In the genomic region with DNA sequence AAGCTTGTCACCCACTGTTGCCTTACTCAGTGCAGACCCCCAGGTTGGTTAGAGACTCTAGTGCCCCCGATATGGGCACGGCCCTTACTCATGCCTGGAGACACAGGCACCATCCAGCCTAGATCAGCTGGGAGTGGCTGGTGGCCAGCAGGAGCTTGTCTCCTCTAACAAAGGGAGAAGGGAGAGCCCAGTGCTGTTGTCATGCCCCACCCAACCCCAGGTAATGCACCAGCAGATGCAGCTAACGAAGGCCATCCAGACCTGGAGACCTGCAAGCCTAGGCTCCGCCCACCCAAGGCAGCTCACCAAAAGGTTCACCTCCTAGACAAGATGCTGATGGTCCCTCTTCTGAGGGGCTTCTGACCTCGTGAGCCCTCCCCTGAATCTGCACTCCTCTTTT, we compare ENCODE assay signal across 24 mouse cellular contexts. TPM values are rescaled to one million over a fixed set of nuclear protein-coding genes. Genes with fewer than 3 reads are reported as not detected.
A peak's percentile ranks its signal among the peaks of the same experiment; 100 is the strongest.
DNase-seq lines count a peak whose midpoint lies in the region; ATAC-seq and TF ChIP-seq lines count a peak whose summit lies in the region.
"Had no signal": no experiment of that assay in that cellular context is flagged by ENCODE, and none has a peak within 500 bp of the region (broad histone marks: within the 10 kb centered on the region; RNA-seq: fewer than 3 reads in every experiment).

No protein-coding gene starts in this region.

- no peak overlapping the region for H3K9ac ChIP-seq in forebrain, embryonic 15.5 days (replicated peaks)
- H3K9ac ChIP-seq in forebrain, embryonic 13.5 days, result no peak overlapping the region
- no peak overlapping the region for H3K9ac ChIP-seq in hindbrain, embryonic 14.5 days
- H3K9ac ChIP-seq in liver, embryonic 12.5 days, result no peak overlapping the region
- no peak overlapping the region for H3K9ac ChIP-seq in midbrain, postnatal 0 days (replicated peaks; ENCODE audit: low read length, poor library complexity, severe bottlenecking)
- H3K9ac ChIP-seq in midbrain, embryonic 11.5 days (ENCODE audit: low read length), result no peak overlapping the region
- H3K9ac ChIP-seq: embryonic facial prominence, embryonic 13.5 days; forebrain, embryonic 12.5 days; heart, embryonic 13.5 days; hindbrain, embryonic 13.5 days had no signal

- H3K4me2 ChIP-seq in forebrain, embryonic 15.5 days (replicated peaks), result no peak overlapping the region
- no peak overlapping the region for H3K4me2 ChIP-seq in forebrain, embryonic 13.5 days
- no peak overlapping the region for H3K4me2 ChIP-seq in hindbrain, embryonic 14.5 days (replicated peaks)
- no peak overlapping the region for H3K4me2 ChIP-seq in liver, embryonic 12.5 days
- no peak overlapping the region for H3K4me2 ChIP-seq in midbrain, postnatal 0 days (ENCODE audit: low read depth, low read length, poor library complexity, severe bottlenecking)
- H3K4me2 ChIP-seq in midbrain, embryonic 11.5 days, result no peak overlapping the region
- H3K4me2 ChIP-seq: embryonic facial prominence, embryonic 13.5 days; forebrain, embryonic 12.5 days; heart, embryonic 13.5 days; hindbrain, embryonic 13.5 days had no signal

- 88% methylated on average over 5 of the region's 5 CpGs for WGBS in forebrain, embryonic 15.5 days
- 91% methylated on average over 5 of the region's 5 CpGs for WGBS in forebrain, embryonic 13.5 days
- WGBS in hindbrain, embryonic 10.5 days, result 87% methylated on average over 5 of the region's 5 CpGs
- 89% methylated on average over 5 of the region's 5 CpGs for WGBS in hindbrain, embryonic 14.5 days
- WGBS in liver, embryonic 12.5 days (ENCODE audit: insufficient replicate concordance), result 86% methylated on average over 5 of the region's 5 CpGs
- 91% methylated on average over 5 of the region's 5 CpGs for WGBS in midbrain, postnatal 0 days
- 92% methylated on average over 5 of the region's 5 CpGs for WGBS in midbrain, embryonic 11.5 days

- TF ChIP-seq CTCF in midbrain, postnatal 0 days (IDR thresholded peaks at IDR 0.05), result no peak

- no peaks in the 10 kb centered on the region for H3K9me3 ChIP-seq in forebrain, embryonic 15.5 days
- no peaks in the 10 kb centered on the region for H3K9me3 ChIP-seq in forebrain, embryonic 13.5 days (replicated peaks)
- H3K9me3 ChIP-seq in hindbrain, embryonic 10.5 days, result no peaks in the 10 kb centered on the region
- no peaks in the 10 kb centered on the region for H3K9me3 ChIP-seq in hindbrain, embryonic 14.5 days (ENCODE audit: control insufficient read depth, low read length)
- H3K9me3 ChIP-seq in liver, embryonic 12.5 days (replicated peaks), result no peaks in the 10 kb centered on the region
- no peaks in the 10 kb centered on the region for H3K9me3 ChIP-seq in midbrain, postnatal 0 days (ENCODE audit: low read length)
- no peaks in the 10 kb centered on the region for H3K9me3 ChIP-seq in midbrain, embryonic 11.5 days (ENCODE audit: control insufficient read depth, low read length)
- H3K9me3 ChIP-seq: embryonic facial prominence, embryonic 13.5 days; forebrain, embryonic 12.5 days; heart, embryonic 13.5 days; hindbrain, embryonic 13.5 days had no signal

- no peak overlapping the region for H3K27ac ChIP-seq in forebrain, embryonic 15.5 days (replicated peaks)
- H3K27ac ChIP-seq in forebrain, embryonic 13.5 days, result no peak overlapping the region
- peak overlapping the region; percentile 23; the same call in 1 of the 2 replicates for H3K27ac ChIP-seq in hindbrain, embryonic 10.5 days
- no peak overlapping the region for H3K27ac ChIP-seq in hindbrain, embryonic 14.5 days
- H3K27ac ChIP-seq in liver, embryonic 12.5 days, result no peak overlapping the region
- no peak overlapping the region for H3K27ac ChIP-seq in midbrain, postnatal 0 days (ENCODE audit: low read depth, low read length)
- no peak overlapping the region for H3K27ac ChIP-seq in midbrain, embryonic 11.5 days (ENCODE audit: low read depth, low read length)
- H3K27ac ChIP-seq: embryonic facial prominence, embryonic 13.5 days; forebrain, embryonic 12.5 days; gastrocnemius, adult 2 months; heart, embryonic 13.5 days; hindbrain, embryonic 13.5 days had no signal

- no peaks in the 10 kb centered on the region for H3K27me3 ChIP-seq in forebrain, embryonic 15.5 days
- no peaks in the 10 kb centered on the region for H3K27me3 ChIP-seq in forebrain, embryonic 13.5 days
- H3K27me3 ChIP-seq in hindbrain, embryonic 10.5 days (ENCODE audit: insufficient read depth, poor library complexity, severe bottlenecking), result no peaks in the 10 kb centered on the region
- no peaks in the 10 kb centered on the region for H3K27me3 ChIP-seq in hindbrain, embryonic 14.5 days (ENCODE audit: control insufficient read depth, insufficient read depth, low read length)
- H3K27me3 ChIP-seq in liver, embryonic 12.5 days (replicated peaks), result no peaks in the 10 kb centered on the region
- no peaks in the 10 kb centered on the region for H3K27me3 ChIP-seq in midbrain, postnatal 0 days (ENCODE audit: insufficient read depth, low read length)
- H3K27me3 ChIP-seq in midbrain, embryonic 11.5 days (ENCODE audit: control insufficient read depth, insufficient read depth, low read length), result no peaks in the 10 kb centered on the region
- H3K27me3 ChIP-seq: embryonic facial prominence, embryonic 13.5 days; forebrain, embryonic 12.5 days; heart, embryonic 13.5 days; hindbrain, embryonic 13.5 days had no signal

- 0 out of 2 replicates have a peak, but pooled peaks have one; percentile 15 for ATAC-seq in forebrain, embryonic 15.5 days (replicated peaks)
- no peak for ATAC-seq in forebrain, embryonic 13.5 days
- ATAC-seq in hindbrain, embryonic 14.5 days (ENCODE audit: low FRiP score), result no peak
- peak; percentile 16; the same call in 1 of the 2 replicates for ATAC-seq in liver, embryonic 12.5 days
- ATAC-seq in midbrain, postnatal 0 days (ENCODE audit: low FRiP score), result 0 out of 2 replicates have a peak, but pooled peaks have one; percentile 7
- ATAC-seq in midbrain, embryonic 11.5 days (ENCODE audit: low FRiP score), result no peak
- ATAC-seq: inflammation-experienced regulatory T-cells, adult 6 months had no signal

- H3K36me3 ChIP-seq in forebrain, embryonic 15.5 days, result peaks cover 43% of the 10 kb centered on the region
- peaks cover 62% of the 10 kb centered on the region for H3K36me3 ChIP-seq in forebrain, embryonic 13.5 days (ENCODE audit: poor library complexity, severe bottlenecking)
- H3K36me3 ChIP-seq in hindbrain, embryonic 10.5 days, result peaks cover 75% of the 10 kb centered on the region
- peaks cover 65% of the 10 kb centered on the region for H3K36me3 ChIP-seq in hindbrain, embryonic 14.5 days (replicated peaks; ENCODE audit: control insufficient read depth, insufficient read depth)
- H3K36me3 ChIP-seq in liver, embryonic 12.5 days, result peaks cover 91% of the 10 kb centered on the region
- H3K36me3 ChIP-seq in midbrain, postnatal 0 days (ENCODE audit: insufficient read depth, low read length), result peaks cover 24% of the 10 kb centered on the region
- peaks cover 10% of the 10 kb centered on the region for H3K36me3 ChIP-seq in midbrain, embryonic 11.5 days (ENCODE audit: control insufficient read depth, insufficient read depth, low read length)

- H3K4me1 ChIP-seq in forebrain, embryonic 15.5 days, result 0 out of 2 replicates have a peak, but pooled peaks cover 9% of the 10 kb centered on the region
- H3K4me1 ChIP-seq in forebrain, embryonic 13.5 days, result peaks cover 15% of the 10 kb centered on the region
- peaks cover 9% of the 10 kb centered on the region; the same call in 1 of the 2 replicates for H3K4me1 ChIP-seq in hindbrain, embryonic 10.5 days (replicated peaks)
- H3K4me1 ChIP-seq in hindbrain, embryonic 14.5 days (replicated peaks; ENCODE audit: control insufficient read depth, insufficient read depth, low read length), result 0 out of 2 replicates have a peak, but pooled peaks cover 2% of the 10 kb centered on the region
- peaks cover 8% of the 10 kb centered on the region; the same call in 1 of the 2 replicates for H3K4me1 ChIP-seq in liver, embryonic 12.5 days
- H3K4me1 ChIP-seq in midbrain, postnatal 0 days (ENCODE audit: insufficient read depth, low read length), result no peaks in the 10 kb centered on the region
- no peaks in the 10 kb centered on the region for H3K4me1 ChIP-seq in midbrain, embryonic 11.5 days (ENCODE audit: control insufficient read depth, insufficient read depth, low read length)
- H3K4me1 ChIP-seq: embryonic facial prominence, embryonic 13.5 days had no signal

- H3K4me3 ChIP-seq in forebrain, embryonic 15.5 days, result no peak overlapping the region
- H3K4me3 ChIP-seq in forebrain, embryonic 13.5 days, result no peak overlapping the region
- H3K4me3 ChIP-seq in hindbrain, embryonic 10.5 days, result no peak overlapping the region
- H3K4me3 ChIP-seq in hindbrain, embryonic 14.5 days (replicated peaks; ENCODE audit: low read length), result no peak overlapping the region
- no peak overlapping the region for H3K4me3 ChIP-seq in liver, embryonic 12.5 days
- H3K4me3 ChIP-seq in midbrain, postnatal 0 days (ENCODE audit: low read depth, low read length), result no peak overlapping the region
- H3K4me3 ChIP-seq in midbrain, embryonic 11.5 days (ENCODE audit: low read depth, low read length), result no peak overlapping the region
- H3K4me3 ChIP-seq: embryonic facial prominence, embryonic 13.5 days; forebrain, embryonic 12.5 days; gastrocnemius, adult 2 months; heart, embryonic 13.5 days; hindbrain, embryonic 13.5 days had no signal

- DNase-seq in hindbrain, embryonic 10.5 days (ENCODE audit: low spot score), result no peak
- DNase-seq in hindbrain, embryonic 14.5 days (ENCODE audit: low spot score), result no peak
- no peak for DNase-seq in liver
- DNase-seq in midbrain, postnatal 0 days (ENCODE audit: low spot score), result no peak
- no peak for DNase-seq in midbrain, embryonic 11.5 days (ENCODE audit: low spot score, missing footprints)
- DNase-seq: adrenal gland, postnatal 10 days; cerebellum, adult 11 months; cerebellum, adult 8-10 months; cerebellum, postnatal 14 days; embryo, embryonic 11 days; gastrocnemius, adult 2 months; gastrocnemius, postnatal 25 days; heart, postnatal 10 days; heart, postnatal 4 days had no signal

RNA-seq across cellular contexts. Expression of gene Tmc8, which starts 16.5 kb away (rescaled TPM):
- 0.43 and 0.45 TPM in 2 replicates for polyA plus RNA-seq in forebrain, embryonic 15.5 days (2015; fragmentation: Nextera tagmentation; extraction: Ambion mirVana)
- polyA plus RNA-seq in forebrain, embryonic 13.5 days (2015; fragmentation: Nextera tagmentation; extraction: Ambion mirVana), result 0.45 and 0.52 TPM in 2 replicates
- polyA plus RNA-seq in hindbrain, embryonic 10.5 days (2016; fragmentation: Nextera tagmentation; extraction: Ambion mirVana), result 1.5 TPM in 2 replicates
- polyA plus RNA-seq in hindbrain, embryonic 14.5 days (2014; fragmentation: Nextera tagmentation; extraction: Ambion mirVana), result 0.48 and 0.68 TPM in 2 replicates
- 19.8 and 21.6 TPM in 2 replicates for polyA plus RNA-seq in liver, embryonic 12.5 days (2016; fragmentation: Nextera tagmentation; extraction: Ambion mirVana)
- 0.33 and 3.2 TPM in 2 replicates for total RNA-seq in midbrain, postnatal 0 days (2014; rRNA removed)
- 0.79 and 1.2 TPM in 2 replicates for polyA plus RNA-seq in midbrain, postnatal 0 days (2015; fragmentation: Nextera tagmentation; extraction: Ambion mirVana)
- polyA plus RNA-seq in midbrain, embryonic 11.5 days (2014; fragmentation: Nextera tagmentation; extraction: Ambion mirVana), result 1.0 and 1.2 TPM in 2 replicates

RNA-seq across cellular contexts. Expression of gene Tmc6, which starts 16.6 kb away (rescaled TPM):
- polyA plus RNA-seq in forebrain, embryonic 15.5 days (2015; fragmentation: Nextera tagmentation; extraction: Ambion mirVana), result 1.9 and 2.6 TPM in 2 replicates
- 1.8 and 2.1 TPM in 2 replicates for polyA plus RNA-seq in forebrain, embryonic 13.5 days (2015; fragmentation: Nextera tagmentation; extraction: Ambion mirVana)
- 13.3 and 17.9 TPM in 2 replicates for polyA plus RNA-seq in hindbrain, embryonic 10.5 days (2016; fragmentation: Nextera tagmentation; extraction: Ambion mirVana)
- polyA plus RNA-seq in hindbrain, embryonic 14.5 days (2014; fragmentation: Nextera tagmentation; extraction: Ambion mirVana), result 3.3 and 4.9 TPM in 2 replicates
- polyA plus RNA-seq in liver, embryonic 12.5 days (2016; fragmentation: Nextera tagmentation; extraction: Ambion mirVana), result 55.5 and 58.2 TPM in 2 replicates
- 2.8 and 3.9 TPM in 2 replicates for total RNA-seq in midbrain, postnatal 0 days (2014; rRNA removed)
- polyA plus RNA-seq in midbrain, postnatal 0 days (2015; fragmentation: Nextera tagmentation; extraction: Ambion mirVana), result 2.2 and 3.1 TPM in 2 replicates
- polyA plus RNA-seq in midbrain, embryonic 11.5 days (2014; fragmentation: Nextera tagmentation; extraction: Ambion mirVana), result 4.5 and 4.7 TPM in 2 replicates

RNA-seq across cellular contexts. Expression of gene 6030468B19Rik, which starts 32.1 kb away (rescaled TPM):
- 0.18 TPM in 1 of 2 replicates, not detected in the other for polyA plus RNA-seq in forebrain, embryonic 15.5 days (2015; fragmentation: Nextera tagmentation; extraction: Ambion mirVana)
- polyA plus RNA-seq in forebrain, embryonic 13.5 days (2015; fragmentation: Nextera tagmentation; extraction: Ambion mirVana), result not detected in 2 replicates
- polyA plus RNA-seq in hindbrain, embryonic 10.5 days (2016; fragmentation: Nextera tagmentation; extraction: Ambion mirVana), result 1.2 and 2.2 TPM in 2 replicates
- polyA plus RNA-seq in hindbrain, embryonic 14.5 days (2014; fragmentation: Nextera tagmentation; extraction: Ambion mirVana), result 0.24 TPM in 1 of 2 replicates, not detected in the other
- polyA plus RNA-seq in liver, embryonic 12.5 days (2016; fragmentation: Nextera tagmentation; extraction: Ambion mirVana), result 97.6 and 97.7 TPM in 2 replicates
- total RNA-seq in midbrain, postnatal 0 days (2014; rRNA removed), result not detected in 2 replicates
- not detected in 2 replicates for polyA plus RNA-seq in midbrain, postnatal 0 days (2015; fragmentation: Nextera tagmentation; extraction: Ambion mirVana)
- 0.65 and 1.3 TPM in 2 replicates for polyA plus RNA-seq in midbrain, embryonic 11.5 days (2014; fragmentation: Nextera tagmentation; extraction: Ambion mirVana)
- total RNA-seq: gastrocnemius, adult 2 months; gastrocnemius, postnatal 25 days; granulocyte monocyte progenitor cell, adult 5-6 weeks; heart, postnatal 10 days; heart, postnatal 4 days had no signal
- polyA plus RNA-seq: C2C12; embryonic facial prominence, embryonic 13.5 days; forebrain, embryonic 12.5 days; hindbrain, embryonic 13.5 days had no signal

RNA-seq across cellular contexts. Expression of gene Gm20708, which starts 44.1 kb away (rescaled TPM):
- polyA plus RNA-seq in forebrain, embryonic 15.5 days (2015; fragmentation: Nextera tagmentation; extraction: Ambion mirVana), result 0.72 and 0.79 TPM in 2 replicates
- polyA plus RNA-seq in forebrain, embryonic 13.5 days (2015; fragmentation: Nextera tagmentation; extraction: Ambion mirVana), result 0.36 and 0.49 TPM in 2 replicates
- polyA plus RNA-seq in hindbrain, embryonic 10.5 days (2016; fragmentation: Nextera tagmentation; extraction: Ambion mirVana), result 0.30 and 0.31 TPM in 2 replicates
- 0.89 and 1.0 TPM in 2 replicates for polyA plus RNA-seq in hindbrain, embryonic 14.5 days (2014; fragmentation: Nextera tagmentation; extraction: Ambion mirVana)
- 0.23 and 0.27 TPM in 2 replicates for polyA plus RNA-seq in liver, embryonic 12.5 days (2016; fragmentation: Nextera tagmentation; extraction: Ambion mirVana)
- 2.4 TPM in 1 of 2 replicates, not detected in the other for total RNA-seq in midbrain, postnatal 0 days (2014; rRNA removed)
- 1.2 and 2.7 TPM in 2 replicates for polyA plus RNA-seq in midbrain, postnatal 0 days (2015; fragmentation: Nextera tagmentation; extraction: Ambion mirVana)
- polyA plus RNA-seq in midbrain, embryonic 11.5 days (2014; fragmentation: Nextera tagmentation; extraction: Ambion mirVana), result 0.15 and 0.20 TPM in 2 replicates

RNA-seq across cellular contexts. Expression of gene Syngr2, which starts 44.1 kb away (rescaled TPM):
- polyA plus RNA-seq in forebrain, embryonic 15.5 days (2015; fragmentation: Nextera tagmentation; extraction: Ambion mirVana), result 12.3 and 12.6 TPM in 2 replicates
- polyA plus RNA-seq in forebrain, embryonic 13.5 days (2015; fragmentation: Nextera tagmentation; extraction: Ambion mirVana), result 15.9 and 17.4 TPM in 2 replicates
- 33.7 and 42.3 TPM in 2 replicates for polyA plus RNA-seq in hindbrain, embryonic 10.5 days (2016; fragmentation: Nextera tagmentation; extraction: Ambion mirVana)
- polyA plus RNA-seq in hindbrain, embryonic 14.5 days (2014; fragmentation: Nextera tagmentation; extraction: Ambion mirVana), result 17.6 and 18.9 TPM in 2 replicates
- 61.5 and 66.4 TPM in 2 replicates for polyA plus RNA-seq in liver, embryonic 12.5 days (2016; fragmentation: Nextera tagmentation; extraction: Ambion mirVana)
- 18.8 and 25.3 TPM in 2 replicates for total RNA-seq in midbrain, postnatal 0 days (2014; rRNA removed)
- polyA plus RNA-seq in midbrain, postnatal 0 days (2015; fragmentation: Nextera tagmentation; extraction: Ambion mirVana), result 14.0 and 14.6 TPM in 2 replicates
- 29.9 and 36.4 TPM in 2 replicates for polyA plus RNA-seq in midbrain, embryonic 11.5 days (2014; fragmentation: Nextera tagmentation; extraction: Ambion mirVana)

Comparison
In these comparisons a context has a peak if more than half of its experiments do, and no peak if none do; other contexts are left out.
1. ATAC-seq: peak in forebrain, embryonic 15.5 days (single experiment), liver, embryonic 12.5 days (single experiment) and midbrain, postnatal 0 days (single experiment); none in forebrain, embryonic 13.5 days (single experiment), hindbrain, embryonic 14.5 days (single experiment) and midbrain, embryonic 11.5 days (single experiment).
2. RNA of gene 6030468B19Rik, which starts 32.1 kb away (polyA plus RNA-seq): 97.6 to 97.7 TPM in liver, embryonic 12.5 days; 0.65 to 1.3 TPM in midbrain, embryonic 11.5 days, 1.2 to 2.2 TPM in hindbrain, embryonic 10.5 days, 0.24 TPM in hindbrain, embryonic 14.5 days, not detected in forebrain, embryonic 13.5 days, 0.18 TPM in forebrain, embryonic 15.5 days and not detected in midbrain, postnatal 0 days; every median in the first group is over 10 times any median in the second.